Mouse (Mus musculus) liver, embryonic 11.5 days (tissue): ENCODE results near the gene Elavl1. TPM values are rescaled to one million over a fixed set of nuclear protein-coding genes. Genes with fewer than 3 reads are reported as not detected.
A peak's percentile ranks its signal among the peaks of the same experiment; 100 is the strongest.

Experiments used
- ATAC-seq: fragments of 200-750 bp; cut with Nextera tagmentation; replicated peaks from 2 replicates; pipeline ENCODE4 v1.8.0; 2017; ENCODE audit warnings: moderate number of reproducible peaks, mild to moderate bottlenecking, moderate TSS enrichment, moderate library complexity; ENCODE audit not compliant: low FRiP score
- DNase-seq: peaks from one replicate; pipeline ENCODE4 v3.0.0-alpha.2; 2017; ENCODE audit warnings: low spot score
- H3K27ac ChIP-seq: fragments of 300-500 bp; sonication (generic); 2 replicates; pipeline ENCODE4 v1.5.1; 2014; ENCODE audit warnings: mild to moderate bottlenecking, low read depth, low read length, control low read depth
- H3K27me3 ChIP-seq: fragments of 300-500 bp; sonication (generic); replicated peaks from 2 replicates; pipeline ENCODE4 v1.6.1; 2014; ENCODE audit warnings: low read length, mixed read lengths; ENCODE audit not compliant: control insufficient read depth, insufficient read depth
- H3K36me3 ChIP-seq: fragments of 300-500 bp; sonication (generic); 2 replicates; pipeline ENCODE4 v1.6.1; 2014; ENCODE audit warnings: mild to moderate bottlenecking, low read length, moderate library complexity, mixed read lengths; ENCODE audit not compliant: control insufficient read depth, insufficient read depth
- H3K4me1 ChIP-seq: fragments of 300-500 bp; sonication (generic); replicated peaks from 2 replicates; pipeline ENCODE4 v1.6.1; 2014; ENCODE audit warnings: low read length, mixed read lengths; ENCODE audit not compliant: control insufficient read depth, insufficient read depth
- H3K4me2 ChIP-seq: fragments of 300-500 bp; sonication (generic); 2 replicates; pipeline ENCODE4 v1.6.1; 2014; ENCODE audit warnings: mild to moderate bottlenecking, control low read depth, moderate library complexity
- H3K4me3 ChIP-seq: fragments of 300-500 bp; sonication (generic); 2 replicates; pipeline ENCODE4 v1.5.1; 2014; ENCODE audit warnings: low read depth, low read length, control low read depth
- H3K9ac ChIP-seq: fragments of 300-500 bp; sonication (generic); 2 replicates; pipeline ENCODE4 v1.6.1; 2014; ENCODE audit warnings: low read depth, low read length, control low read depth
- H3K9me3 ChIP-seq: fragments of 300-500 bp; sonication (generic); 2 replicates; pipeline ENCODE4 v1.6.1; 2016; ENCODE audit warnings: low read length, inconsistent platforms, mixed read lengths; ENCODE audit not compliant: control insufficient read depth
- WGBS: fragments of 180-500 bp; shearing (Covaris S2); extraction: QIAGEN DNeasy Blood & Tissue Kit; methylation state at CpG from one replicate; pipeline ENCODE4 v1.1.7; 2014; 5-methylcytosine and 5-hydroxymethylcytosine counted together
- polyA plus RNA-seq: library from polyadenylated mRNA; unstranded; fragments of >200 nt; fragmentation: Nextera tagmentation; extraction: Ambion mirVana; gene quantifications from 2 replicates; pipeline ENCODE4 v1.2.1, GENCODE M21; 2014

Gene Elavl1
- polyA plus RNA-seq, 1 experiment from 2014 or later: 266 TPM

GRCm38 (mm10) chr8:4333966-4334365 lies 8.8 kb upstream of the Elavl1 start:
- Histone ChIP-seq H3K9me3 (no peaks in the 10 kb centered on the region), H3K4me1 (no peaks in the 10 kb centered on the region), H3K27ac (no peak overlapping the region), H3K9ac (no peak overlapping the region), H3K36me3 (peaks cover 33% of the 10 kb centered on the region), H3K4me3 (no peak overlapping the region), H3K27me3 (no peaks in the 10 kb centered on the region), H3K4me2 (no peak overlapping the region)
- DNase-seq: no peak
- ATAC-seq: no peak
- WGBS: 90% methylated on average over 1 of the region's 1 CpGs

- DNase-seq: no peak
- ATAC-seq: no peak
- WGBS: 90% methylated on average over 5 of the region's 5 CpGs
Observed at GRCm38 (mm10) chr8:4329000-4329399, 3.8 kb upstream of the Elavl1 start.

GRCm38 (mm10) chr8:4325751-4326036 lies 481 bp upstream of the Elavl1 start:
- H3K9ac ChIP-seq: peak overlapping the region; percentile 97
- no peak for ATAC-seq
- 28% methylated on average over 7 of the region's 7 CpGs for WGBS
- no peaks in the 10 kb centered on the region for H3K27me3 ChIP-seq
- peak overlapping the region; percentile 74; the same call in 1 of the 2 replicates for H3K27ac ChIP-seq
- H3K4me1 ChIP-seq: peaks cover 22% of the 10 kb centered on the region
- H3K9me3 ChIP-seq: no peaks in the 10 kb centered on the region
- no peak for DNase-seq
- H3K36me3 ChIP-seq: peaks cover 23% of the 10 kb centered on the region
- peak overlapping the region; percentile 89 for H3K4me2 ChIP-seq
- peak overlapping the region; percentile 91 for H3K4me3 ChIP-seq

More at GRCm38 (mm10) chr8:4329000-4329399, 3.8 kb upstream of the Elavl1 start:
- Histone ChIP-seq H3K9ac (no peak overlapping the region), H3K9me3 (no peaks in the 10 kb centered on the region), H3K36me3 (peaks cover 35% of the 10 kb centered on the region), H3K4me1 (peaks cover 8% of the 10 kb centered on the region; the same call in 1 of the 2 replicates), H3K4me2 (no peak overlapping the region), H3K27me3 (no peaks in the 10 kb centered on the region), H3K27ac (no peak overlapping the region), H3K4me3 (no peak overlapping the region)

GRCm38 (mm10) chr8:4324525-4324924 lies 688 bp downstream of the Elavl1 start:
- peak overlapping the region; percentile 62 for H3K27ac ChIP-seq
- H3K4me3 ChIP-seq: peak overlapping the region; percentile 91
- H3K4me1 ChIP-seq: peaks cover 29% of the 10 kb centered on the region
- no peaks in the 10 kb centered on the region for H3K9me3 ChIP-seq
- DNase-seq (no peak), ATAC-seq (peak; percentile 60)
- peak overlapping the region; percentile 97 for H3K9ac ChIP-seq
- peaks cover 23% of the 10 kb centered on the region for H3K36me3 ChIP-seq
- no peaks in the 10 kb centered on the region for H3K27me3 ChIP-seq
- H3K4me2 ChIP-seq: peak overlapping the region; percentile 83
- under 1% methylated on average over 41 of the region's 42 CpGs for WGBS

- under 1% methylated on average over 6 of the region's 6 CpGs for WGBS
- Histone ChIP-seq H3K36me3 (peaks cover 19% of the 10 kb centered on the region), H3K9me3 (no peaks in the 10 kb centered on the region), H3K27me3 (no peaks in the 10 kb centered on the region), H3K4me1 (peaks cover 33% of the 10 kb centered on the region), H3K9ac (peak overlapping the region; percentile 97), H3K27ac (peak overlapping the region; percentile 62), H3K4me3 (peak overlapping the region; percentile 91), H3K4me2 (peak overlapping the region; percentile 83)
- ATAC-seq (0 out of 2 replicates have a peak, but pooled peaks have one; percentile 6), DNase-seq (no peak)
Observed at GRCm38 (mm10) chr8:4323917-4324316, 1.3 kb downstream of the Elavl1 start.

GRCm38 (mm10) chr8:4322470-4322869 lies 2.7 kb downstream of the Elavl1 start:
- H3K27me3 ChIP-seq: no peaks in the 10 kb centered on the region
- peak; percentile 70 for DNase-seq
- H3K36me3 ChIP-seq: peaks cover 8% of the 10 kb centered on the region
- H3K4me1 ChIP-seq: peaks cover 35% of the 10 kb centered on the region
- H3K9ac ChIP-seq: no peak overlapping the region
- no peak overlapping the region for H3K4me3 ChIP-seq
- 28% methylated on average over 2 of the region's 2 CpGs for WGBS
- no peak overlapping the region for H3K27ac ChIP-seq
- no peaks in the 10 kb centered on the region for H3K9me3 ChIP-seq
- peak overlapping the region; percentile 83 for H3K4me2 ChIP-seq
- no peak for ATAC-seq

- Histone ChIP-seq H3K27ac (no peak overlapping the region), H3K4me1 (peaks cover 31% of the 10 kb centered on the region), H3K36me3 (peaks cover 6% of the 10 kb centered on the region), H3K4me3 (no peak overlapping the region), H3K4me2 (no peak overlapping the region), H3K27me3 (no peaks in the 10 kb centered on the region), H3K9ac (no peak overlapping the region), H3K9me3 (no peaks in the 10 kb centered on the region)
- 71% methylated on average over 2 of the region's 2 CpGs for WGBS
- DNase-seq (no peak), ATAC-seq (no peak)
Observed at GRCm38 (mm10) chr8:4321031-4321430, 4.2 kb downstream of the Elavl1 start.

GRCm38 (mm10) chr8:4320404-4320803 lies 4.8 kb downstream of the Elavl1 start:
- Histone ChIP-seq H3K36me3 (peaks cover 6% of the 10 kb centered on the region), H3K4me1 (peaks cover 28% of the 10 kb centered on the region), H3K9ac (no peak overlapping the region), H3K9me3 (no peaks in the 10 kb centered on the region), H3K27ac (no peak overlapping the region), H3K4me3 (no peak overlapping the region), H3K27me3 (no peaks in the 10 kb centered on the region), H3K4me2 (no peak overlapping the region)
- ATAC-seq: no peak
- no peak for DNase-seq
- 82% methylated on average over 1 of the region's 1 CpGs for WGBS

- no peak for DNase-seq
- WGBS: 91% methylated on average over 11 of the region's 11 CpGs
- Histone ChIP-seq H3K4me2 (no peak overlapping the region), H3K9me3 (no peaks in the 10 kb centered on the region), H3K9ac (no peak overlapping the region), H3K36me3 (peaks cover 6% of the 10 kb centered on the region), H3K4me3 (no peak overlapping the region), H3K27me3 (no peaks in the 10 kb centered on the region), H3K4me1 (peaks cover 28% of the 10 kb centered on the region), H3K27ac (no peak overlapping the region)
- no peak for ATAC-seq
Observed at GRCm38 (mm10) chr8:4319573-4319872, 5.7 kb downstream of the Elavl1 start.
